Mouse (Mus musculus): ENCODE results near the gene Pecam1.
A peak's percentile ranks its signal among the peaks of the same experiment; 100 is the strongest.
"Not testable (repeated sequence)": the region's sequence is repeated elsewhere in the genome, so short reads cannot be mapped to it uniquely, and the experiment has no call there.

Pecam1 gene

DNA sequence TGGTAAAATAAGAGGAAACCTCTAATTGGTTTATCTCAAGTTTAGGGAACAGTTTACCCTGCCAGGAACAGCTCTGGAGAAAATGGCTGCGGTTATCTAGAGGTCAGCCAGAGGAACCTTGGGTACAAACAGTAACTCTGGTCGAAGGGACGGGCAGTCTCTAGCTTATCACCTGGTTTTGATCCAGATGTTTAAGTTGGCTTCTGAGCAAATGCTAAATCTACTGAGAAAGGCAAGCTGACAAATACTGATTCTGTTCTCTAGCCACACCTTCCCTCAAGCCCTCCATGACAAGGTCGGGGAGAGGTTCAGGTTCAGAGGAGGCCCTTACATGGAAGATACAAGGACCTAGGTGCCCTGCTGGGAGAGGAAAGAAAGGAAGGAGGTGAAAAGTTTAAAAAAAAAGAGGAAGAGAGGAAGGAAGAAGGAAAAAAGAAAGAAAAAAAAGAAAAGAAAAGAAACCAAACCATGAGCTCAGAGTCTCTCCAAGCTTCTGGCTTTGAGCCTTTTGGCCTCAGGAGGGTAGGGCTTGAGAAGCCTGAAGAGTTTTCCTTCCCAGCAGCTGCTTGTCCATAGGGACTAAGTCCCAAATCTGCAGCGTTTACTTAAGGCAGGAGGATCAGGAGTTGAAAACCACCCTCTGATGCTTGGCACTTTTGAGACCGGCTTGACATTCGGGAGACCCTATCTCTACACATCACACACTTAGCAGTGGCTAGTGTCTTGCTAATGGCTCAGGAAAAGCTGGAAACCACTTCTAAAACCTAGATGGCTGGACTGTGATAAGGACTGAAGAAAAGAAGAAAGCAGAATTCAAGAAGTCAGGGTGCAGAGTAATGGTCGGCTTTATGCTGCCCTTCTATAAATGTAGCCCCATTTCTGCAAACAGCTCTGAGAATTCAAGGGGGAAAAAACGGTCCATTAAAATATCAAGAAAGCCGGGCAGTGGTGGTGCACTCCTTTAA, 21.7 kb downstream of the Pecam1 start:
- no peak for DNase-seq

DNA sequence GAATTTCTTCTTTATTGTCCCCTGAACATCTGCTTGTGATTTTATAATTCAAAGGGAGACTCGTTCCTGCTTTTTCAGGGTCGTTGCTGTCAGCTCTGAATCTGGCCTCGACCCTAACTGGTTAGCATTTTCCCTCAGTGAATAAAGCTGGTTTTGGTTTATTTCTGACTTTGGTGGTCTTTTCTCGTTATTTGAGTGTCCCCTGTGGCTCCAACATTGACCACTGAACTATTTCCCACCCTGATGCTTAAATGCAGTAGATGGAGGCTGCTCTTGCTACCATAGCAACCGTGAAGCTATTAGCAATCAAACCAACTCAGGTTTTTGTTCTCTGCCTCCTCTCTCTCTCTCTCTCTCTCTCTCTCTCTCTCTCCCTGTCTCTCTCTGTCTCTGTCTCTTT, 22.5 kb downstream of the Pecam1 start:
- DNase-seq = no peak

DNA sequence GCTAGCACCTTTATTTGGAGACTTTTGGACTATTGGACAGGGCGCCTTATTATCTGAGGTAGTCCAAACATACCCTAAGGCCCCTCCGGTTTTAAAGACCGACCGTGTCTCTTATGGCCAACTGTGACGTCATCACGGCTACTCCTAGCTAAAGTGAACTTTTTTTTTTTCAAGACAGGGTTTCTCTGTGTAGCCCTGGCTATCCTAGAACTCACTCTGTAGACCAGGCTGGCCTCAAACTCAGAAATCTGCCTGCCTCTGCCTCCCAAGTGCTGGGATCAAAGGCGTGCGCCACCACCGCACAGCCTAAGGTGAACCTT, 25.6 kb downstream of the Pecam1 start:
- DNase-seq = not testable (repeated sequence)

DNA sequence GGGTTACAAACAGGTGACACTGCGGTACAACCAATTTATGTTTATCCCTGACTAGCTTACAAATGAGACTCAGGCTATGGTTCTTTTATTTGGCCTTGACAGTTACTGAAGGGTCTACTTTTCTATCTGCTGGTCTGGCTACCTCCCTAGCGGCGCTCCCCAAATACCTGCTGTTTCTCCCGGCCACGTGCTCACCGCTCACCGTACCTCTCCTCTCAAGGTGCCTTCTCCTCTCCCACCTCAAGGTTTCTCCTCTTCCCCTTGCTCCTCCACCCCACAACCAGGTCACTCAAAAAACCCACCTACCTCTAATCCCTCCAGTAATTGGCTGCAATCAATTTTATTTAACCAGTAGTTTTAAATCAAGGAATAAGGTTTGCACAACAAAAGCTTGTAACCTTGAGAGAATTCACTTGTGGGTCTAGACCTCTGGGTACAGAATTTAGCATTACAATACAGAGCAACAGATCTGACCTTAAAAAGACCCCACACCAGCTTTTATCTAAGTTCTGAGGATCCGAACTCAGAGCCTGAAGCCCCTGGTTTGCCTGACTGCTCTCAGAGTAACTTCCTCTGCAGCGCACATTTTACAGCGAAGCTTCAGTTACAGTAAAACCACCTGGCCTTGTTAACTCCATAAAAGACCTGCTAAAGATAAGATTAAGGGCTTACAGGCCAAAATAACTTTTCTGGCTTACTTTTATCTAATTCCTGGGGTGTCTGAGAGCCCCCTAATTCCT, 26.1 kb downstream of the Pecam1 start:
- no peak for DNase-seq

DNA sequence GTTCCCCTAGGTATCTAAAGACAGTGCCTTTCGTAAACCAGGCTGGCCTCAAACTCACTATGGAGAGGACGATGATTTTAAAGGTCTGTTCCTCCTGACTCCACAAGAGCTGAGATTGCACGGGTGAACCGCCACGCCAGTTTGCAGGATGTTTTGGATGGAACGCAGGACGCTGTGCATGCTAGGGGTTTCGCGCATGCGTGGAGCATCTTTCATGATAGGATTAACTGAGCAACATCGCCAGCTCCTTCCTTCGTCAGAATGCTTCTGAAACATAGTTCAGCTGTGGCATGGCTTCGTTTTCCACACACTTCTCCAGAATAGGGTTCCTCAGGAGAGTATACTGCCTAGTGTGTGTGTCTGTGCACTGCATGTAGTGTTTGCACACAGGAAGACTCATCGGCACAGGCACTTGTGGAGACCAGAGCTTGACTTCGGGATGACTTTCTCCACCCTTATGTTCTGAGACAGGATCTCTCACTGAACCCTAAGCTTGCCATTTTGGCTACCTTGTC, 26.8 kb downstream of the Pecam1 start:
- peak; percentile 41 for DNase-seq

DNA sequence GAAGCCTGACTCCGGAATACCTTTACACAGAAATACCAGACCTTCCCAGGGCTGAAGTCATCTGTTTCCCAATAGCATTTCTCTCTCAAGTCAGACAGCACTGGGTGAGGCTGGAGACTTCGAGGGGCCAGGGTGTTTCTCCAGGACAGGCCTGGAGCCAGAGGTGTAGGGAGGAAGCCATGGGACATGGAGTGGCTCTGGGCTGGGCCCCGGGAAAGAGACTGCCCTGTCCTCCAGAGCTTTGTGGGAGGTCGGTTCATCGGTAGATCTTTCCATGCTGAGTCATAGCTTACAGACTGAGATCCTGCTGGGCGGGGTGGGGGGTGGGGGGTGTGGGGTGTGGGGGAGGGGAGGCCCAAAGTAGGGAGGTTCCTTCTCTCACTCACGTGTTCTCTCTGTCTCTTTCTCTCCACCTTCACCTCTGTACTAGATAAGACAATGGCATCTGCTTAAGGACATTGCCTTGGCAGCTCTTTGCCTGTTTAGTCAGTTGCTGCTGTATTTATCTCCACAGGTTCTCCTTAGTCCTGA, 27.5 kb downstream of the Pecam1 start:
- no peak for DNase-seq

DNA sequence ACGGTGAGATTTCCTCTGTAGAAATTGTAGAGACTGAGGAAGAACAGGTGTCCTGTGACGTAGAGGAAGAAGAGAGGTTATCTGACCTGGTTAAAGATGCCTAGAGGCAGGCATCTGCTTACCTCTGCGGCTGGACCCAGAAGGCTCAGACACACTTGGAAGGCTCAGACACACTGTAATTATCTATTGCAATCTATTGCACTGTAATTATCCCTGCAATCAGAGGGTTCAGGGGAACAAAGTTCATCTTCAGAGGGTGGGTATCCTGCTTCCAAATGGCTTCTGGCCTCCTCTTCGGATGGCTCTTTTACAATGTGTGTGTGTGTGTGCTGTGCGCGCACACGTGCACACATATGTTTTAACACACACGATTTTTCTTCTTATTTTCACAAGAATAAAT, 30.0 kb downstream of the Pecam1 start:
- DNase-seq = no peak

DNA sequence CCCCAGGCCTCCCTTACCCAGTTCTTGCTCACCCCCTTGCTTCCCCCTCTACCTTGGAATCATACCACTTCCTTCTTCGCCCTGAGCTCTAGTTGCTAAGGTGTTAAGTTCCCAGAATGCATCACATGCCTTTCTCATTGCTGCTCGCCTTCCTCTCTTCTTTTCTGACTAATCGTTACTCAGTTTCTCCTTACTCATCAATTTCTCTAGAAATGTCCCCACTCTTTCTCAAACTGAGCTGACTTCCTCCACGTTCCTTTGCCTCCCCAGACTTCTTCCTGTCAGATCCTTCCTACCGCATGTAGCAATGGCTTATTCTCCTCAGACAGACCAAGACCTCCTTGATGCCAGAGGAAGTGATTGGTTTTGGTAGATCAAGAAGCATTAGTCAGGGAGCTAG, 33.9 kb downstream of the Pecam1 start:
- no peak for DNase-seq

DNA sequence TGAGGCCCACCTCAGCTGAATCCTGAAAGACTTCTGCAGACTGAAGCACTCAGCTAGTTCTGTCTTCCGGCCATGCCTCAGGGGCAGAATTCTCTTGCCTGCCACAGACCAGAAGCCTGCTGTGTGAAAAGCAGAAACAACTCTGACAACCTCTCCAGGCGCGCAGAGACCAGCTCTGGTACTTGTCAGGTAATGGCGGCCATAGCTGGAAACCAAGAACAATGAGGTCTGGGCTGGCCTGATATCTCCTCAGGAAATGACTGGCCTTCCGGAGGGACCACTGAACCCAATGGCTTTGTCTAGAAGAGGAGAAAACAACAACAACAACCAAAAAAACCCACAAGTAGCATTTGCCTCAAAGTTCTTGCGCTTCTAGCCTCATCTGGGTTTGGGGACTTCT, 35.4 kb downstream of the Pecam1 start:
- no peak for DNase-seq

DNA sequence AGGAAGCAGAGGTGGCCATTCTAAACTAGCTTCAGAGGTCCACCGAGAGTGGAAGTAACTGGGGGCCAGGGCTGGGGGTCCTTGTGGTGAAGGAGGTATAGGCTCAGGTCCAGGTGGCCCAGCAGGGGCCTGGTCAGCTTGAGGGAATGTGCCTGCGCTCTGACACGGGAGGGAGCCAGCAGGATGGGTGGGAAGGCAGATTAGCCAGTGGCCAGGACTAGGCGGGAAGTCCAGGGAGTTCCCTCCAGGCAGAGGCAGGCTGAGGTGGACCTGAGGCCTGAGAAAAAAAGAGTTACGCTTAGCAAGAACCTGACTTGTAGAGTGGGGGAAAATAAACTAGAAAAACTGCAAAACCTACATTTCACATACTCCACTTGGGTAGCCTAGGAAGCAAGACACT, 39.6 kb downstream of the Pecam1 start:
- no peak for DNase-seq

DNA sequence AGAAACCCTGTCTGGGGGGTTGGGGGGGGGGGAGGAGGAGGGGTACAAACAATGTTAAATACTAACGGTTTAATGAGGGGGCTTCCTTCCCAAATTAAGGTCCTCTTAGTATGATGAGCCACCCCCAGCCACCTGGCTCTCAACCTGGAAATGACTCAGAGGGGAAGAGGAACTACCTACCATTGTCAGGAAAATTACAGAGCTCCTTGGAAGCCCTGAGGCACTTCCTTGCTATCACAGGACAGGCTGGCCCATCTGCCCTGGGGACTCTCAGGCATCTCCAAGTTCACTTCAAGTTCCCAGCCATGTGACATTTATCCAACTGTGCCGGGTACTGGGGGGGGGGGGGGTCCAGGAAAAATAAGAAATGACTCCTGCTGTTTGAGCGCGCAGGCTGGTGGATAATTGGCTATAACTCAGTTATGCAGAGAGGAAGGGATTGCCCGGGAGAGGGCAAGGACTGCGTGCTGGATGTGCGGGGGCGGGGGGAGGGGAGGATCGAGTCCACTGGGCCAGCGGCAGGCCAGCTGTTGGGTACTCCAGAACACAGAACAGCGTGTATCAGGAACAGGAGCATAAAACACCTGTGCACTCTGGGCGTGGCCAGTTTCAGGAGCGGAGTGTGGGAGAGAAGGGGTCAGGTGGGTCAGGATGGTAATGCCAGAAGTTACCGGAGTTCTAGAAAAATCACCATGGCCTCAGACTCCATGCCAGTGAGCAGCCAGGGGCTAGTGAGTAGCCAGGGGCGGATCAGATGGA, 41.0 kb downstream of the Pecam1 start:
- DNase-seq = no peak

DNA sequence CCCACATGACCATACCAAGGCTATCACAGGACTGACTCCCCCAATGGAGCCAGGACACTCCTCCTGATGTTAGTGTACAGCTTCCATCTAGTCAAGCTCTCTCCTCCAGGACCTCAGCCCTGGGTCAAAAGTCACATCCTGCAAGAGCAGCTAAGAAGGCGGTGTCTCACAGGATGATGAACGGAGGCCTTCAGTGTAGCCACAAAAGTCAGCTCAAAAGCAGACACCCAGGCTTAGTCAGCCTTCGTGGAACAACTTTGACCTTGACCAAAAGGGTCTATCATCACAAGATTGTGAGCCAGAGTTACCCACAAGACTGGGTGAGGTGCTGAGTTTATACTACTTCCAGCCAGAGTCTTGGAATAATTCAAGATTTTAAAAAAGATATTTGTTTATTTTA, 42.6 kb downstream of the Pecam1 start:
- DNase-seq = no peak

DNA sequence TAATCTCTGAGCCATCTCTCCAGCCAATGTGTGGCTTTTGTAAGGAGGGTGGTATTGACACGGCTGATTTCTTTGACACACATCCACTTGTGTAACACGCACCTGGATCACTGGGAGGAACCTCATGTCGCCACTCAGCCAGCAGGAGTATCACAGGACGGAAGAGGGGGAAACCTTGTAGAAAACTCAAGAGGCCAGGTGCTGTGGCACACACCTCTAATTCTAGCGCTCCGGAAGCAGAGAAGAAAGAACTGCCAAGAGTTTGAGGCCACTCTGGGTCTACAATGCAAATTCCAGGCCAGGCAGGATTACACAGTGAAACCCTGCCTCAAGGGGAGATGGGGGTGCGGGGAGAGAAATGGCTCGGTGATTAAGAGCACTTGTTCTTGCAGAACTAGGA, 43.3 kb downstream of the Pecam1 start:
- no peak for DNase-seq

DNA sequence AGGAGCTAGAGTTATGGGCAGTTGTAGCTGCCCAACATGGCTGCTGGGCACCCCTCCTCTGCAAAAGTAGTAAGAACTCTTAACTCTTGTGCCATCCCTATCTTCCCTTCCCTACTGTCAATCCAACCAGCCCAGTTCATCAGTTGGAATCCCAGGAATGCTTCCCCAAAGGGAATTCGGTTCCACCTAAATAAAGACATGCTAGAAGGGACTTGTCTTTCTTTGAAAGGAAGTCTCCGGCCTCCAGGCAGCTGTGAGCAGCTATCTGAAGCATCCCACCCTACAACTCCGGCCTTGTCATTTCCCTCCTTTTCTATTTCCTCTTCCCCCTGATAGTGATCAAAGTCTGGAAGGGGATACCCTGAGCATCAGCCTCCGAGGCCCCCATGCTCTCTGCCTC, 44.2 kb downstream of the Pecam1 start:
- no peak for DNase-seq

DNA sequence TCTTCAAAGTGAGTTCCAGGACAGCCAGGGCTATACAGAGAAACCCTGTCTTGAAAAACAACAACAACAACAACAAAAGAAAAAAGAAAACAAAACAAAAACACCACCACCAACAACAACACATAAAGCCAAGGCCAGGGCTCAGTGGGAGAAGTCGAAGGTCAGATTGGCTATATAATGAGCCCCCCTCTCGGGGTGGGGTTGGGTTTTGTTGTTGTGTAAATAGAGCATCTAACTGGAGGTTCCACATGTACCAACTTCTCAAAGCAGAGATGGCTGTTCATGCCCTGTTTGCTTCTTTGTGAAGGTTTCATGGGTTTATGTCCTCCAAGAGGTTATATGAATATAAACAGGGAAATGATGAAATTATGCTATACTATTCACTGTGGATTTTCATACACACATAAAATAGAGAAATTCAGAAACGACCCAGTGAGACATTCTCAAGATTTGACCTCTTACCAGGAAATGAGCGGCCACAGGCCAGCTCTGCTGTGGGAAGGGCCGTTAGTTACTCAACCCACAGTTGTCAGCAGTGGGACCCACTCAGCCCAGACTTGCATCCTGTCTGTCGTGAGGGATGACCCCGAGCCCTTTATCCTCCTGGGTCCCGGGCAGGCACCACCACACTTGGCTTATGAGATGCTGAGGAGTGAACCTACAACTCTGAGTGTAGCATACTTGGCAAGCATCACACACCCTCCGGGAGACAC, 45.9 kb downstream of the Pecam1 start:
- DNase-seq = no peak

DNA sequence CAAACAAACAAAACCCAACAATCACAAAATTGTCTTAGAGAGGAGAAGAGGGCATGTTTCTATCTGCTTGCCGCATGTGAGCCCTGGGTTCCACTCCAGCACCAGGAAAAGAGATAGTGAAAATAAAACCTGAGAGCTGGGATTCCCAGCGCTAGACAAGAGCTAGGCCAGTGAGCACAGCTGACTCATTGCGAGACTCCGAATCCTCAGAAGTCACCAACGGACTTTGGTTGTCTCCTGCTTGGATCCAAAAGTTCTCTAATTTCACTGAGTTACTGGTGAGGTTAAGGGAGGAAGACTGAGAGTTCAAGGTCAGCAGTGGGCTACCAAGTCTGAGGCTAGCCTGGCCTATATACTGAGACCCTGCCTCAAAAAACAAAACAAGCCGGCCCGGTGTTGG, 46.5 kb downstream of the Pecam1 start:
- DNase-seq = no peak

DNA sequence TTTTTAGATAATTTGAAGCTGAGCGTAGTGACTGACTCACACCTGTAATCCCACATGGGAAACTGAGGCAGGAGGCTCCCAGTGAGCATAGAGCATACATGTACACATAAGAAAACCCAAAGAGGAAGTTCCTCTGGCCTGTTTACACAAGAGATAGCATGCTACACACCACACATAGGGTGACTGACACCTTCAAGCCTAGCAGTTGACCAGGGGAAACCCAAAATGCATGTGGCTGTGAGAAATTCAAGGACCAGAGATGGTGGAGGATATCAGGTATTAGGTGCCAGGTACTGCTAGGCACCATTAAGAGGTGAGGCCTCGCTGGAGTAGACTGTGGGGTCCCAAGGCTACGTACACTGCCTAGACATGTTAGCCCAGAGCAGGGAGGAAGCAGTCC, 47.8 kb downstream of the Pecam1 start:
- no peak for DNase-seq

DNA sequence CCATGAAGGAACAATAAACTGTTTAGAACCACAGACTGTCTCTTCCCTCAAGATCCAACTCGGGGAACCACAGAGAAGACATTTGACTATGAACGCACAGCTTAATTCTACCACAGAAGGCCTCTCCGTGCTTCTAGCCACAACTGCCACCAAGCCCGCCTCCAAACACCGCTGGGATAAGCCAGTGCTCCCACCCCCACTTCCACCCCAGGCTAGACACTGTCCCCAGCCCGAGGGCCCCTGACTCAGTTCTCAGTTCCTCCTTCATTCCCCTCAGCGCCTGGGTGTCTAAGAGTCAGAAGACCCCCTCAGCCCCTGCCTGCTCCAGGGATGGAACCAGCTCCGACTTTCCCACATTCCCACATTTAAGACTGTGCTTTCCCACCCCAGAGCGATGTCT, 48.8 kb downstream of the Pecam1 start:
- DNase-seq = no peak

DNA sequence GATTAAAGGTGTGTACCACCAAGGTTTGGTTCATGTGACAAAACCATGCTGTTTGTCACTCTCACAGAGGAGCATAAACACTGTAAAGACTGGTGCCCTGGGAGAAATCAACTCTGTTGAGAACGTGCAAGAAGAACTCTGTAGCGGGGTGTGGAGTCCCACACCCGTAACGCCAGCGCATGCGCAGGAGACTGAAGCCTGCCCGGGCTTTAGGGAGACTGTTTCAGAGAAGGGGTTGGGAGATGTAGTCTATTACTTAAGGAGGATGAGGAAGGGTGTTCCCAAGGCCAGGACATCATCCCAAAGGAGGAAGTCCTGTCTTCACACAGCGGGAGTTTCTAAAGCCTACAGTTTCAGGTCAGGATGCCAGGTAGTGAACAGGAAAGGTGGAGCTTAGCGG, 51.3 kb downstream of the Pecam1 start:
- DNase-seq = no peak

DNA sequence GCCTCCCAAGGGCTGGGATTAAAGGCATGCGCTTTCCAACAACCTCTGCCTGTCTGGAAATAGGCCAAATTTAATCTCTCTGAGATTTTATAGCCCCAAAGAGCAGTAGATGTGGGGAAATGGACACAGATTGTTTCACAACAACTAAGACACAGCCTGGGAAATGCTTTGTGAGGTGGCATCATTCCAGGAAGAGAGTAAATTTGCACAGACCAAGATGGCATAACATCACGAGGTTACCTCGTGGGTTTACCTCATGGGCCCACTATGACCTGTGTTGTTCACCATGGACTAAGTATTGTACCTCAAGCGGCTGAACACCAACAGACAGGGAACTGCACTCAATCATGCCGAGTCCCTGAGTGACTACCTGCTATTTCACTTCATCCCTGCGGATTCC, 52.1 kb downstream of the Pecam1 start:
- DNase-seq = no peak

DNA sequence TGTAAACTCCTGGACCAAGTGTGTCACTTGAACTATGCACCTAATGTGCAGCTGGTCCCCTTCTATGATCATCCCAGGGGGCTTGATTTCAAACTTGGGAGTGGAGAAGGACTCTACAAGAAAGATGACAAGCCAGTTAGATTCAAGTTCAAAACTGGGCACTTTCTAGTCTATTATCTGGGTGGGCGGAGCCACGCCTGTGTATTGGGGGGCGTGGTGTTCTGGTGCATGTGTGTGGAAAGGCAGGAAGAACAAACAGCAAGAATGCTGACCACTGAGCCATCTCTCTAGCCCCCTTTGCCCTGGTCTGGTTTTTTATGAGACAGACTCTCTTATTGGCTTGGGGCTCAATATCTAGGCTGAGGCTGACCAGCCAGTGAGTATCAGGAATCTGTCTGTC, 54.5 kb downstream of the Pecam1 start:
- DNase-seq = no peak

DNA sequence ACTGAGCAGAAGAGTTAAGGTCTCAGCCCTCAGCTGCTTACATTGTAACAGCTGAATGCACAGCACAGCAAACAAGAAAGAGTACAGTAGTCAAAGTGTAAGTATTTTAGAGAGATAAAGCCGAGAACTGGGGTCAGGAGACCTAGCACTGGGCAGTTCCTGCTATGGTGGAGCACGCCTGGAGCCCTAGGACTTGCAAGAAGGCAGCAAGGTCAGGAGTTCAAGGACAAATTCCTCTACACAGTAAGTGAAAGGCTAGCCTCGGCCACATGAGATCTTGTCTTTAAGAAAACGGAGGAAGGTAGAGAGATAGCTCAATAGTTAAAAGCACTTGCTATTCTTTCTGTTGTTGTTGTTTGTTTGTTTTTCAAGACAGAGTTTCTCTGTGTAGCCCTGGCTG, 57.5 kb downstream of the Pecam1 start:
- DNase-seq = no peak

DNA sequence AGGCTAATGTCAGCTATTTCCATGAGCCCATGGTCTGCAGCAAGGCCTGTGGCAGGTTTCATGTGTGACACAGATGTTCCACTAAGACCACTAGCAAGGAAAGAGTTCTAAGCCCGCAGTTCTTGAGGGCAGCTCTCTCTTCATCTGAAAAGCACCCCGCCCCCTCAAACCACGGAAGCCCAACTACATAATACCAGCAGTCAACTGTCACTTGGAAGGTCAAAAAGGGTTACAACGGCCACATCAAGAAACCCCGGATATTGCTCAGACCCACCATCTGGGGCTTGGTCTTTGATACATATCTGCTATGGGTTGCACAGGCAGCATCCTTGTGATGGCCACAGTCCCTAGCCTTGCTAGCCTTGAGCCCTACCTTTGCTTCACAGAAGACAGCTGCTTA, 62.1 kb downstream of the Pecam1 start:
- peak; percentile 51 for DNase-seq

Data from thymus, postnatal 4 days (tissue).